Mouse (Mus musculus) inflammation-experienced regulatory T-cells (primary cell): ENCODE results near the gene Igsf3. TPM values are rescaled to one million over a fixed set of nuclear protein-coding genes. Genes with fewer than 3 reads are reported as not detected.

ENCODE experiments used
- polyA plus RNA-seq, 2 experiments: library from polyadenylated mRNA; unstranded; fragments of 100-300 nt; shearing (Covaris generic); gene quantifications; one replicate each; pipeline ENCODE4 v1.2.1; 2017

The Igsf3 gene
- 1 to 10 TPM; 1.5 to 2.7 TPM for polyA plus RNA-seq

GRCm38 (mm10) chr3:101376538-101377247 lies at the start of gene Igsf3:
TSS of gene Igsf3 (plus strand) at chr3:101377083.

Other genes with a start within 250 kb of the Igsf3 start
- 1,000 to 10,000 TPM in 1 of 2 experiments, 100 to 1,000 TPM in 1; 999 to 1,353 TPM for gene Cd2, start 89.1 kb upstream of the Igsf3 start, polyA plus RNA-seq
- 100 to 1,000 TPM in 1 of 2 experiments, 10 to 100 TPM in 1; 72.4 to 108 TPM for gene Atp1a1, start 227.6 kb downstream of the Igsf3 start, polyA plus RNA-seq